Mouse (Mus musculus) heart, embryonic 14.5 days (tissue): ENCODE results near the gene Auts2. TPM values are rescaled to one million over a fixed set of nuclear protein-coding genes. Genes with fewer than 3 reads are reported as not detected.

Experiments
- ATAC-seq: fragments of 200-750 bp; cut with Nextera tagmentation; 2 replicates; pipeline ENCODE4 v1.8.0; 2017; ENCODE audit warnings: low read depth, moderate TSS enrichment; ENCODE audit not compliant: insufficient number of reproducible peaks, insufficient read depth, low FRiP score
- H3K27ac ChIP-seq, 2 experiments: fragments of 200-500 bp in 1 of 2; fragments of 300-500 bp in 1 of 2; sonication (generic) in 1 of 2; replicated peaks in 1 of 2; 2 replicates each; pipeline ENCODE4 v1.5.1; 2012 to 2014; ENCODE audit warnings: low read depth in 2 of 2, low read length in 2 of 2, control low read depth in 1 of 2, mild to moderate bottlenecking in 1 of 2, mixed read lengths in 1 of 2; ENCODE audit not compliant: control insufficient read depth in 1 of 2, insufficient read depth in 1 of 2
- H3K27me3 ChIP-seq: fragments of 300-500 bp; sonication (generic); 2 replicates; pipeline ENCODE4 v1.6.1; 2014; ENCODE audit warnings: mild to moderate bottlenecking, low read length, control low read depth; ENCODE audit not compliant: control insufficient read depth, insufficient read depth
- H3K36me3 ChIP-seq: fragments of 300-500 bp; sonication (generic); 2 replicates; pipeline ENCODE4 v1.6.1; 2014; ENCODE audit warnings: mild to moderate bottlenecking, control low read depth, low read length, mixed read lengths; ENCODE audit not compliant: control insufficient read depth, insufficient read depth
- H3K4me1 ChIP-seq, 2 experiments: fragments of 200-500 bp in 1 of 2; fragments of 300-500 bp in 1 of 2; sonication (generic) in 1 of 2; 2 replicates each; pipeline ENCODE4 v1.6.1; 2012 to 2014; ENCODE audit warnings: low read length in 2 of 2, control low read depth in 1 of 2, mixed read lengths in 1 of 2; ENCODE audit not compliant: control insufficient read depth in 2 of 2, insufficient read depth in 2 of 2
- H3K4me2 ChIP-seq: fragments of 300-500 bp; sonication (generic); 2 replicates; pipeline ENCODE4 v1.6.1; 2014; ENCODE audit warnings: mild to moderate bottlenecking, low read length
- H3K4me3 ChIP-seq, 2 experiments: fragments of 200-500 bp in 1 of 2; fragments of 300-500 bp in 1 of 2; sonication (generic) in 1 of 2; 2 replicates each; pipeline ENCODE4 v1.5.1; 2012 to 2014; ENCODE audit warnings: low read length in 2 of 2, mild to moderate bottlenecking in 2 of 2, control low read depth in 1 of 2, low read depth in 1 of 2, moderate library complexity in 1 of 2; ENCODE audit not compliant: control insufficient read depth in 1 of 2, insufficient read depth in 1 of 2
- H3K9ac ChIP-seq: fragments of 300-500 bp; sonication (generic); 2 replicates; pipeline ENCODE4 v1.6.1; 2014; ENCODE audit warnings: mild to moderate bottlenecking, low read length
- H3K9me3 ChIP-seq: fragments of 300-500 bp; sonication (generic); 2 replicates; pipeline ENCODE4 v1.6.1; 2016; ENCODE audit warnings: low read length, control low read depth; ENCODE audit not compliant: control insufficient read depth
- WGBS: fragments of 180-500 bp; shearing (Covaris S2); extraction: QIAGEN DNeasy Blood & Tissue Kit; methylation state at CpG from one replicate; pipeline ENCODE4 v1.1.7; 2014; 5-methylcytosine and 5-hydroxymethylcytosine counted together
- polyA plus RNA-seq: library from polyadenylated mRNA; unstranded; fragments of >200 nt; fragmentation: Nextera tagmentation; extraction: Ambion mirVana; gene quantifications from 2 replicates; pipeline ENCODE4 v1.2.1, GENCODE M21; 2014

Gene Auts2
- polyA plus RNA-seq, 1 experiment from 2014 or later, result 18.0 TPM

DNA sequence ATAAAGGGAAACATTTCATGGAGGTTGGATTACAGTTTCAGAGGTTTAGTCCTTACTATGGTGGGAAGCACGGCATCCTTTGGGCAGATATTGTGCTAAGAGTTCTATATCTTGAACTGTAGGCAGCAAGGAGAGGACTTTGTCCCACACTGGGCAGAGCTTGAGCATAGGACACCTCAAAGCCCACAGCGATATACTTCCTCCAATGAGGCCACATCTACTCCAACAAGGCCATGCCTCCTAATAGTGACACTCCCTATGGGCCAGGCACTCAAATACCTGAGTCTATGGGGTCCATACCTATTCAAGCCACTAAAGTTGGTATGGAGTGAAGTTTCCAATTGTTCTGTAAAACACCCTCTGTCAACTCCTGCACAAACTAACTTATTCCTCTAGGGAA lies 106.7 kb downstream of the Auts2 start:
- WGBS, result 98% methylated on average over 2 of the region's 2 CpGs

DNA sequence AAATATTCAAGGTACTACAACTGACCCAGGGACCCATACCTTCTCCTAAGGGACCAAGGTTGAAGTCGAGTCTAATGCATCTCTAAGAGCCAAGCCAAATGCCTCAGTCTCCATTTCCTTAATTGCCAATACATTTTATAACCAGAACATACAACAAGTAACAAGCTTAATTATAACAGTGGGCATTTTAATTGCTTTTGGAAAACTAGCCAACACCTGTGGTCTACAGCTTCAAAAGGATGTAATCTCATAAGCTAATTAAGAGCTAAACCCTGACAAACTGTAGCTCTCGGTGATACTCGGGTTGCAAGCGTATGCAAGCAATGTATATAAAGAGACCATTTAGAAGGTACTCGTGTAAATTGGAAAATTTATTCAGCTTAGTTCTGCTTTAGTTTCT lies 107.7 kb downstream of the Auts2 start:
- Histone ChIP-seq H3K4me2 (no peak overlapping the region), H3K27me3 (no peaks in the 10 kb centered on the region), H3K36me3 (no peaks in the 10 kb centered on the region), H3K27ac (no peak overlapping the region), H3K4me3 (no peak overlapping the region), H3K9me3 (no peaks in the 10 kb centered on the region), H3K9ac (no peak overlapping the region), H3K4me1 (peaks cover 11 to 13% of the 10 kb centered on the region in 2 experiments)
- no peak for ATAC-seq
- 93% methylated on average over 5 of the region's 5 CpGs for WGBS

More for the DNA sequence above, 106.7 kb downstream of the Auts2 start:
- Histone ChIP-seq H3K4me1 (peaks cover 11 to 13% of the 10 kb centered on the region in 2 experiments), H3K9ac (no peak overlapping the region), H3K4me2 (no peak overlapping the region), H3K4me3 (no peak overlapping the region), H3K27ac (no peak overlapping the region), H3K36me3 (no peaks in the 10 kb centered on the region), H3K27me3 (no peaks in the 10 kb centered on the region), H3K9me3 (no peaks in the 10 kb centered on the region)
- no peak for ATAC-seq

- Histone ChIP-seq H3K9ac (no peak overlapping the region), H3K27ac (no peak overlapping the region), H3K4me2 (no peak overlapping the region), H3K9me3 (no peaks in the 10 kb centered on the region), H3K27me3 (no peaks in the 10 kb centered on the region), H3K4me1 (peaks cover 11 to 12% of the 10 kb centered on the region in 2 experiments), H3K4me3 (no peak overlapping the region), H3K36me3 (no peaks in the 10 kb centered on the region)
- WGBS, result 84% methylated on average over 6 of the region's 6 CpGs
- no peak for ATAC-seq
These were observed 109.6 kb downstream of the Auts2 start for GRCm38 (mm10) chr5:132433377-132434115.

DNA sequence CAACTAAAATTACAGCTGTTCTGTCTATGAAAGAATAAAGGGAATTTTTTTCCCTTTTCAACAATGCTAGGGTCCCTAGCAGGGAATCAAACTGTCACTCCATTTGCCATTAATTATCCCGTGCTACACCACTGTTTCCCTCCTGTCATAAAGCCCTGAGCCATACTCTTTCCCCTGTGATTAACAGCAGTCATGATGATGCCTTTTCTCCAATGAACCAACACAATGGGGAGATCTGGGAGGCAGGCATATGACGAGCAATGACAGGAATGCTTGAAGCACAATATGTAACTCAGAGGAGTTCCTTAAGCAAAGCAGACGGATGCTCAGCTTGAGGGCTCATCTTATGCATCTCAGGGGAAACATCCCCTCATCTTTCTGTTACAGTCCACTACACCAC lies 113.8 kb downstream of the Auts2 start:
- Histone ChIP-seq H3K36me3 (no peaks in the 10 kb centered on the region), H3K27me3 (no peaks in the 10 kb centered on the region), H3K27ac (no peak overlapping the region), H3K4me2 (no peak overlapping the region), H3K4me1 (no peaks in the 10 kb centered on the region), H3K9ac (no peak overlapping the region), H3K9me3 (no peaks in the 10 kb centered on the region), H3K4me3 (no peak overlapping the region)
- no peak for ATAC-seq
- 82% methylated on average over 3 of the region's 3 CpGs for WGBS

GRCm38 (mm10) chr5:132426342-132426741 lies 116.8 kb downstream of the Auts2 start:
- H3K4me2 ChIP-seq, result no peak overlapping the region
- no peak overlapping the region for H3K9ac ChIP-seq
- H3K27me3 ChIP-seq, result no peaks in the 10 kb centered on the region
- H3K4me1 ChIP-seq, result no peaks in the 10 kb centered on the region; a peak in 1 of 4 replicates
- no peak for ATAC-seq
- WGBS, result 84% methylated on average over 3 of the region's 3 CpGs
- no peak overlapping the region for H3K27ac ChIP-seq
- H3K36me3 ChIP-seq, result no peaks in the 10 kb centered on the region
- H3K4me3 ChIP-seq, result no peak overlapping the region
- H3K9me3 ChIP-seq, result no peaks in the 10 kb centered on the region

- Histone ChIP-seq H3K4me1 (no peaks in the 10 kb centered on the region; a peak in 1 of 4 replicates), H3K27ac (no peak overlapping the region), H3K4me2 (no peak overlapping the region), H3K27me3 (no peaks in the 10 kb centered on the region), H3K4me3 (no peak overlapping the region), H3K36me3 (no peaks in the 10 kb centered on the region), H3K9ac (no peak overlapping the region), H3K9me3 (no peaks in the 10 kb centered on the region)
- WGBS, result 73% methylated on average over 6 of the region's 6 CpGs
- ATAC-seq, result no peak
These were observed 117.3 kb downstream of the Auts2 start for GRCm38 (mm10) chr5:132425792-132426309.

GRCm38 (mm10) chr5:132410338-132410852 lies 132.7 kb downstream of the Auts2 start:
- Histone ChIP-seq H3K36me3 (no peaks in the 10 kb centered on the region), H3K4me2 (no peak overlapping the region), H3K4me1 (peaks cover 5 to 17% of the 10 kb centered on the region in 2 experiments), H3K27ac (no peak overlapping the region), H3K4me3 (no peak overlapping the region), H3K9ac (no peak overlapping the region), H3K9me3 (no peaks in the 10 kb centered on the region), H3K27me3 (no peaks in the 10 kb centered on the region)
- 62% methylated on average over 4 of the region's 4 CpGs for WGBS
- ATAC-seq, result no peak
